Mouse (Mus musculus): ENCODE results near the gene Ywhae. TPM values are rescaled to one million over a fixed set of nuclear protein-coding genes. Genes with fewer than 3 reads are reported as not detected.

Gene Ywhae
- polyA plus RNA-seq, 1 experiment from 2014 or later: 1,137 TPM

GRCm38 (mm10) chr11:75775919-75776318 is 43.2 kb downstream of the Ywhae start:
- 86% methylated on average over 1 of the region's 1 CpGs for WGBS
- Histone ChIP-seq H3K4me3 (no peak overlapping the region), H3K27ac (no peak overlapping the region), H3K4me1 (no peaks in the 10 kb centered on the region), H3K36me3 (no peaks in the 10 kb centered on the region), H3K9me3 (replicated peaks) (no peaks in the 10 kb centered on the region), H3K27me3 (ENCODE audit: low read depth, poor library complexity, severe bottlenecking) (0 out of 2 replicates have a peak, but pooled peaks cover 5% of the 10 kb centered on the region)
- no peak for DNase-seq (ENCODE audit: low spot score)

- H3K9me3 ChIP-seq (replicated peaks): no peaks in the 10 kb centered on the region
- 24% methylated on average over 6 of the region's 6 CpGs for WGBS
- H3K27ac ChIP-seq: no peak overlapping the region
- no peaks in the 10 kb centered on the region for H3K36me3 ChIP-seq
- peak; percentile 78 for DNase-seq (ENCODE audit: low spot score)
- H3K4me3 ChIP-seq: no peak overlapping the region
- peaks cover 3% of the 10 kb centered on the region; the same call in 1 of the 2 replicates for H3K27me3 ChIP-seq (ENCODE audit: low read depth, poor library complexity, severe bottlenecking)
- no peaks in the 10 kb centered on the region for H3K4me1 ChIP-seq
Measured at GRCm38 (mm10) chr11:75781919-75782318, 49.2 kb downstream of the Ywhae start.

- 89% methylated on average over 5 of the region's 5 CpGs for WGBS
- Histone ChIP-seq H3K4me3 (no peak overlapping the region), H3K36me3 (no peaks in the 10 kb centered on the region), H3K27ac (no peak overlapping the region), H3K9me3 (replicated peaks) (no peaks in the 10 kb centered on the region), H3K27me3 (ENCODE audit: low read depth, poor library complexity, severe bottlenecking) (peaks cover 8% of the 10 kb centered on the region; the same call in 1 of the 2 replicates), H3K4me1 (no peaks in the 10 kb centered on the region; the same call in 1 of the 2 replicates)
- no peak for DNase-seq (ENCODE audit: low spot score)
Measured at GRCm38 (mm10) chr11:75783799-75784198, 51.1 kb downstream of the Ywhae start.

- no peak for DNase-seq (ENCODE audit: low spot score)
- WGBS: 87% methylated on average over 8 of the region's 8 CpGs
- H3K27ac ChIP-seq: no peak overlapping the region
Measured at GRCm38 (mm10) chr11:75785897-75786296, 53.2 kb downstream of the Ywhae start.

GRCm38 (mm10) chr11:75792535-75792934 is 59.9 kb downstream of the Ywhae start:
- peaks cover 17% of the 10 kb centered on the region for H3K4me1 ChIP-seq
- H3K27ac ChIP-seq: no peak overlapping the region
- H3K36me3 ChIP-seq: no peaks in the 10 kb centered on the region
- no peak overlapping the region for H3K4me3 ChIP-seq
- no peaks in the 10 kb centered on the region for H3K9me3 ChIP-seq (replicated peaks)
- WGBS: 73% methylated on average over 5 of the region's 5 CpGs
- H3K27me3 ChIP-seq (ENCODE audit: low read depth, poor library complexity, severe bottlenecking): peaks cover 87% of the 10 kb centered on the region
- no peak for DNase-seq (ENCODE audit: low spot score)

More at GRCm38 (mm10) chr11:75785897-75786296, 53.2 kb downstream of the Ywhae start:
- H3K4me3 ChIP-seq: no peak overlapping the region
- H3K4me1 ChIP-seq: no peaks in the 10 kb centered on the region; the same call in 1 of the 2 replicates
- H3K36me3 ChIP-seq: no peaks in the 10 kb centered on the region
- peaks cover 25% of the 10 kb centered on the region for H3K27me3 ChIP-seq (ENCODE audit: low read depth, poor library complexity, severe bottlenecking)
- no peaks in the 10 kb centered on the region for H3K9me3 ChIP-seq (replicated peaks)

- Histone ChIP-seq H3K27ac (no peak overlapping the region), H3K27me3 (ENCODE audit: low read depth, poor library complexity, severe bottlenecking) (peaks cover 95% of the 10 kb centered on the region), H3K36me3 (no peaks in the 10 kb centered on the region), H3K9me3 (replicated peaks) (no peaks in the 10 kb centered on the region), H3K4me3 (no peak overlapping the region), H3K4me1 (peaks cover 17% of the 10 kb centered on the region)
- WGBS: 79% methylated on average over 5 of the region's 5 CpGs
- DNase-seq (ENCODE audit: low spot score): no peak
Measured at GRCm38 (mm10) chr11:75793351-75793750, 60.7 kb downstream of the Ywhae start.

GRCm38 (mm10) chr11:75794602-75795320 is 62.1 kb downstream of the Ywhae start:
- peak overlapping the region; percentile 53 for H3K4me3 ChIP-seq
- DNase-seq (ENCODE audit: low spot score): peak; percentile 53
- no peaks in the 10 kb centered on the region for H3K9me3 ChIP-seq (replicated peaks)
- H3K27me3 ChIP-seq (ENCODE audit: low read depth, poor library complexity, severe bottlenecking): peaks cover 95% of the 10 kb centered on the region
- no peaks in the 10 kb centered on the region for H3K36me3 ChIP-seq
- 7% methylated on average over 41 of the region's 45 CpGs for WGBS
- H3K27ac ChIP-seq: peak overlapping the region; percentile 73
- H3K4me1 ChIP-seq: peaks cover 22% of the 10 kb centered on the region

- Histone ChIP-seq H3K27me3 (ENCODE audit: low read depth, poor library complexity, severe bottlenecking) (peaks cover 92% of the 10 kb centered on the region), H3K27ac (peak overlapping the region; percentile 73), H3K36me3 (no peaks in the 10 kb centered on the region), H3K4me3 (peak overlapping the region; percentile 53), H3K9me3 (replicated peaks) (no peaks in the 10 kb centered on the region), H3K4me1 (peaks cover 22% of the 10 kb centered on the region)
- WGBS: 3% methylated on average over 29 of the region's 42 CpGs
- DNase-seq (ENCODE audit: low spot score): peak; percentile 52
Measured at GRCm38 (mm10) chr11:75795321-75795636, 62.6 kb downstream of the Ywhae start.

GRCm38 (mm10) chr11:75796029-75796445 is 63.4 kb downstream of the Ywhae start, which contains the start of gene Doc2b:
TSS of gene Doc2b (minus strand) at chr11:75796049.
- Histone ChIP-seq H3K9me3 (replicated peaks) (no peaks in the 10 kb centered on the region), H3K36me3 (no peaks in the 10 kb centered on the region), H3K27me3 (ENCODE audit: low read depth, poor library complexity, severe bottlenecking) (peaks cover 88% of the 10 kb centered on the region), H3K27ac (peak within 1 kb of the TSS; percentile 73), H3K4me1 (peaks cover 22% of the 10 kb centered on the region), H3K4me3 (peak within 1 kb of the TSS; percentile 53)
- 7% methylated on average over 37 of the region's 37 CpGs for WGBS
- peak; percentile 60 for DNase-seq (ENCODE audit: low spot score)

GRCm38 (mm10) chr11:75796536-75797246 is 64.0 kb downstream of the Ywhae start:
- WGBS: 74% methylated on average over 13 of the region's 13 CpGs
- no peaks in the 10 kb centered on the region for H3K9me3 ChIP-seq (replicated peaks)

GRCm38 (mm10) chr11:75801369-75801768 is 68.7 kb downstream of the Ywhae start:
- DNase-seq (ENCODE audit: low spot score): no peak
- WGBS: 79% methylated on average over 4 of the region's 4 CpGs
- Histone ChIP-seq H3K4me1 (peaks cover 4% of the 10 kb centered on the region; the same call in 1 of the 2 replicates), H3K9me3 (replicated peaks) (no peaks in the 10 kb centered on the region), H3K27me3 (ENCODE audit: low read depth, poor library complexity, severe bottlenecking) (peaks cover 46% of the 10 kb centered on the region), H3K36me3 (no peaks in the 10 kb centered on the region), H3K27ac (no peak overlapping the region), H3K4me3 (no peak overlapping the region)

More at GRCm38 (mm10) chr11:75796536-75797246, 64.0 kb downstream of the Ywhae start:
- H3K4me1 ChIP-seq: peaks cover 22% of the 10 kb centered on the region
- H3K27ac ChIP-seq: no peak overlapping the region
- peaks cover 87% of the 10 kb centered on the region for H3K27me3 ChIP-seq (ENCODE audit: low read depth, poor library complexity, severe bottlenecking)
- no peak for DNase-seq (ENCODE audit: low spot score)
- no peak overlapping the region for H3K4me3 ChIP-seq
- no peaks in the 10 kb centered on the region for H3K36me3 ChIP-seq

- Histone ChIP-seq H3K27ac (no peak overlapping the region), H3K9me3 (replicated peaks) (no peaks in the 10 kb centered on the region), H3K4me1 (peaks cover 4% of the 10 kb centered on the region; the same call in 1 of the 2 replicates), H3K36me3 (no peaks in the 10 kb centered on the region), H3K4me3 (no peak overlapping the region), H3K27me3 (ENCODE audit: low read depth, poor library complexity, severe bottlenecking) (peaks cover 40% of the 10 kb centered on the region)
- DNase-seq (ENCODE audit: low spot score): no peak
- whole genome bisulfite sequencing: 85% methylated on average over 7 of the region's 7 CpGs
Measured at GRCm38 (mm10) chr11:75801771-75802550, 69.3 kb downstream of the Ywhae start.

Measured in limb, embryonic 10.5 days (tissue).